Mouse (Mus musculus): ENCODE data around the gene Olfr714. TPM values are rescaled to one million over a fixed set of nuclear protein-coding genes. Genes with fewer than 3 reads are reported as not detected.

Gene Olfr714
- polyA plus RNA-seq (2015; fragmentation: Nextera tagmentation; extraction: Ambion mirVana): not detected in 2 replicates

- no peak within 1 kb of the TSS for H3K9ac ChIP-seq (ENCODE audit: low read depth, low read length)
- no peak within 1 kb of the TSS for H3K4me2 ChIP-seq (ENCODE audit: low read length)
- no peaks in the 10 kb centered on the region for H3K27me3 ChIP-seq (ENCODE audit: insufficient read depth, low read length)
- ATAC-seq (replicated peaks; ENCODE audit: low FRiP score, low read depth) (no peak), DNase-seq (ENCODE audit: low spot score) (no peak)
- WGBS: 88% methylated on average over 2 of the region's 2 CpGs
- H3K36me3 ChIP-seq (ENCODE audit: insufficient read depth, low read length): no peaks in the 10 kb centered on the region
- no peaks in the 10 kb centered on the region for H3K9me3 ChIP-seq (replicated peaks; ENCODE audit: low read length)
- H3K4me3 ChIP-seq (replicated peaks; ENCODE audit: low read depth, low read length): no peak within 1 kb of the TSS
- no peaks in the 10 kb centered on the region for H3K4me1 ChIP-seq (replicated peaks; ENCODE audit: insufficient read depth, low read length)
- H3K27ac ChIP-seq: no peak within 1 kb of the TSS
- no peak for TF ChIP-seq CTCF (IDR thresholded peaks at IDR 0.05; ENCODE audit: low read depth)
Observed at GRCm38 (mm10) chr7:107070681-107071080, at the start of gene Olfr714. Gene Olfr714, plus strand, starts transcription at chr7:107070981.

GRCm38 (mm10) chr7:107030874-107031273, 39.9 kb upstream of the Olfr714 start, which contains the start of gene Olfr713:
Gene Olfr713, plus strand, starts transcription at chr7:107031174.
- Histone ChIP-seq H3K27me3 (ENCODE audit: insufficient read depth, low read length) (no peaks in the 10 kb centered on the region), H3K27ac (no peak within 1 kb of the TSS), H3K36me3 (ENCODE audit: insufficient read depth, low read length) (no peaks in the 10 kb centered on the region), H3K4me2 (ENCODE audit: low read length) (no peak within 1 kb of the TSS), H3K4me3 (replicated peaks; ENCODE audit: low read depth, low read length) (no peak within 1 kb of the TSS), H3K4me1 (replicated peaks; ENCODE audit: insufficient read depth, low read length) (no peaks in the 10 kb centered on the region), H3K9ac (ENCODE audit: low read depth, low read length) (no peak within 1 kb of the TSS), H3K9me3 (replicated peaks; ENCODE audit: low read length) (no peaks in the 10 kb centered on the region)
- ATAC-seq (replicated peaks; ENCODE audit: low FRiP score, low read depth) (no peak), DNase-seq (ENCODE audit: low spot score) (no peak)
- TF ChIP-seq CTCF (IDR thresholded peaks at IDR 0.05; ENCODE audit: low read depth): no peak
- 87% methylated on average over 1 of the region's 1 CpGs for WGBS

GRCm38 (mm10) chr7:107039934-107040563, 30.7 kb upstream of the Olfr714 start:
- no peak for ATAC-seq (replicated peaks; ENCODE audit: low FRiP score, low read depth)
- no peak for TF ChIP-seq CTCF (IDR thresholded peaks at IDR 0.05; ENCODE audit: low read depth)
- H3K27ac ChIP-seq: no peak overlapping the region
- H3K9me3 ChIP-seq (replicated peaks; ENCODE audit: low read length): no peaks in the 10 kb centered on the region
- WGBS: 62% methylated on average over 2 of the region's 2 CpGs
- no peak for DNase-seq (ENCODE audit: low spot score)
- no peaks in the 10 kb centered on the region for H3K36me3 ChIP-seq (ENCODE audit: insufficient read depth, low read length)
- no peaks in the 10 kb centered on the region for H3K27me3 ChIP-seq (ENCODE audit: insufficient read depth, low read length)
- H3K9ac ChIP-seq (ENCODE audit: low read depth, low read length): no peak overlapping the region
- H3K4me1 ChIP-seq (replicated peaks; ENCODE audit: insufficient read depth, low read length): no peaks in the 10 kb centered on the region
- no peak overlapping the region for H3K4me3 ChIP-seq (replicated peaks; ENCODE audit: low read depth, low read length)
- no peak overlapping the region for H3K4me2 ChIP-seq (ENCODE audit: low read length)

- no peaks in the 10 kb centered on the region for H3K9me3 ChIP-seq (replicated peaks; ENCODE audit: low read length)
- no peak overlapping the region for H3K9ac ChIP-seq (ENCODE audit: low read depth, low read length)
- no peak for DNase-seq (ENCODE audit: low spot score)
- no peak for TF ChIP-seq CTCF (IDR thresholded peaks at IDR 0.05; ENCODE audit: low read depth)
- no peaks in the 10 kb centered on the region for H3K4me1 ChIP-seq (replicated peaks; ENCODE audit: insufficient read depth, low read length)
- H3K4me3 ChIP-seq (replicated peaks; ENCODE audit: low read depth, low read length): no peak overlapping the region
- WGBS: 82% methylated on average over 3 of the region's 3 CpGs
- no peaks in the 10 kb centered on the region for H3K36me3 ChIP-seq (ENCODE audit: insufficient read depth, low read length)
- no peak for ATAC-seq (replicated peaks; ENCODE audit: low FRiP score, low read depth)
- H3K27me3 ChIP-seq (ENCODE audit: insufficient read depth, low read length): no peaks in the 10 kb centered on the region
- no peak overlapping the region for H3K4me2 ChIP-seq (ENCODE audit: low read length)
- H3K27ac ChIP-seq: no peak overlapping the region
Observed at GRCm38 (mm10) chr7:107043136-107043535, 27.6 kb upstream of the Olfr714 start.

- Histone ChIP-seq H3K9me3 (replicated peaks; ENCODE audit: low read length) (no peaks in the 10 kb centered on the region), H3K4me3 (replicated peaks; ENCODE audit: low read depth, low read length) (no peak overlapping the region), H3K27ac (no peak overlapping the region), H3K27me3 (ENCODE audit: insufficient read depth, low read length) (no peaks in the 10 kb centered on the region), H3K36me3 (ENCODE audit: insufficient read depth, low read length) (no peaks in the 10 kb centered on the region), H3K9ac (ENCODE audit: low read depth, low read length) (no peak overlapping the region), H3K4me1 (replicated peaks; ENCODE audit: insufficient read depth, low read length) (no peaks in the 10 kb centered on the region), H3K4me2 (ENCODE audit: low read length) (no peak overlapping the region)
- no peak for TF ChIP-seq CTCF (IDR thresholded peaks at IDR 0.05; ENCODE audit: low read depth)
- WGBS: 39% methylated on average over 1 of the region's 1 CpGs
- no peak for DNase-seq (ENCODE audit: low spot score)
- no peak for ATAC-seq (replicated peaks; ENCODE audit: low FRiP score, low read depth)
Observed at GRCm38 (mm10) chr7:107044407-107044806, 26.4 kb upstream of the Olfr714 start.

DNA sequence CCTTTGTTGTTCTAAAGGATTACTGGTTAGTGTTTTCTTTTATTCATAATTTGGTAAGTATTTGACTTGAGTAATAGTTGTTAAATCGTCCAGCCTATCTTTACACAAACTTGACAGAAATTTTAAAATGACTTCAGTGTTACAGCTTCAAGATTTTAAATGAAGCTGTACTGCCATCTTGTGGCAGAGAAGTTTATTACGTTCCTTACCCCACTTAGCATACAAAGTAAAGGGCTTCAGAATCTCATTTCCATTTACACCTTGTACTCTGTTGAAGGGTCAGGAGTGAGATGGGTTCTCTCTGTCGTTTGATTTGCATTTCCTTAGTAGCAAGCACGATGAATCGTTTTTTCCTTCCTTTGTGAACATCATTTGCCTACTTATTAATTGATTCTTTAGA, 24.9 kb upstream of the Olfr714 start:
- no peak overlapping the region for H3K27ac ChIP-seq
- no peak overlapping the region for H3K4me3 ChIP-seq (replicated peaks; ENCODE audit: low read depth, low read length)
- no peak overlapping the region for H3K4me2 ChIP-seq (ENCODE audit: low read length)
- H3K9ac ChIP-seq (ENCODE audit: low read depth, low read length): no peak overlapping the region
- no peaks in the 10 kb centered on the region for H3K4me1 ChIP-seq (replicated peaks; ENCODE audit: insufficient read depth, low read length)
- 2% methylated on average over 5 of the region's 5 CpGs for WGBS
- H3K36me3 ChIP-seq (ENCODE audit: insufficient read depth, low read length): no peaks in the 10 kb centered on the region
- DNase-seq (ENCODE audit: low spot score): peak; percentile 69
- ATAC-seq (replicated peaks; ENCODE audit: low FRiP score, low read depth): no peak
- no peaks in the 10 kb centered on the region for H3K27me3 ChIP-seq (ENCODE audit: insufficient read depth, low read length)
- peak; percentile 73 for TF ChIP-seq CTCF (IDR thresholded peaks at IDR 0.05; ENCODE audit: low read depth)
- H3K9me3 ChIP-seq (replicated peaks; ENCODE audit: low read length): no peaks in the 10 kb centered on the region

- TF ChIP-seq CTCF (IDR thresholded peaks at IDR 0.05; ENCODE audit: low read depth): no peak
- no peaks in the 10 kb centered on the region for H3K9me3 ChIP-seq (replicated peaks; ENCODE audit: low read length)
Observed at GRCm38 (mm10) chr7:107047578-107047977, 23.2 kb upstream of the Olfr714 start.

More at GRCm38 (mm10) chr7:107047578-107047977, 23.2 kb upstream of the Olfr714 start:
- no peak overlapping the region for H3K4me3 ChIP-seq (replicated peaks; ENCODE audit: low read depth, low read length)
- H3K27me3 ChIP-seq (ENCODE audit: insufficient read depth, low read length): no peaks in the 10 kb centered on the region
- DNase-seq (ENCODE audit: low spot score) (no peak), ATAC-seq (replicated peaks; ENCODE audit: low FRiP score, low read depth) (no peak)
- no peak overlapping the region for H3K4me2 ChIP-seq (ENCODE audit: low read length)
- WGBS: 15% methylated on average over 3 of the region's 3 CpGs
- H3K4me1 ChIP-seq (replicated peaks; ENCODE audit: insufficient read depth, low read length): no peaks in the 10 kb centered on the region
- H3K36me3 ChIP-seq (ENCODE audit: insufficient read depth, low read length): no peaks in the 10 kb centered on the region
- H3K27ac ChIP-seq: no peak overlapping the region
- H3K9ac ChIP-seq (ENCODE audit: low read depth, low read length): no peak overlapping the region

Data from kidney, postnatal 0 days (tissue).